Mouse (Mus musculus) megakaryocyte, embryonic 14.5 days (primary cell): ENCODE results near the gene Otor. TPM values are rescaled to one million over a fixed set of nuclear protein-coding genes. Genes with fewer than 3 reads are reported as not detected.

Experiments used
- H3K27me3 ChIP-seq: replicated peaks from 2 replicates; pipeline ENCODE3; 2012; ENCODE audit warnings: inconsistent platforms
- H3K36me3 ChIP-seq: replicated peaks from 2 replicates; pipeline ENCODE3; 2012; ENCODE audit warnings: low read length, inconsistent platforms, mixed read lengths
- H3K4me1 ChIP-seq: 2 replicates; pipeline ENCODE4 v1.6.1; 2012; ENCODE audit warnings: inconsistent platforms
- H3K4me3 ChIP-seq: replicated peaks from 2 replicates; pipeline ENCODE3; 2012; ENCODE audit warnings: moderate library complexity, mild to moderate bottlenecking, inconsistent platforms
- H3K9me3 ChIP-seq: 2 replicates; pipeline ENCODE4 v1.6.1; 2012; ENCODE audit warnings: inconsistent platforms
- FLI1 ChIP-seq: IDR thresholded peaks from 2 replicates; pipeline ENCODE4 v1.6.1; 2012; ENCODE audit warnings: low read length, inconsistent platforms, mixed read lengths
- GATA1 ChIP-seq: IDR thresholded peaks from 3 replicates; pipeline ENCODE4 v1.6.1; 2012; ENCODE audit warnings: mixed read lengths, low read length, inconsistent platforms, borderline replicate concordance
- polyA plus RNA-seq: library from polyadenylated mRNA; stranded (reverse); fragments of >175 nt; gene quantifications from 2 replicates; pipeline ENCODE4 v1.2.3, GENCODE M21; 2012; ENCODE audit warnings: low replicate concordance; ENCODE audit not compliant: insufficient read depth

The Otor gene
- polyA plus RNA-seq, 1 experiment, result not detected

DNA sequence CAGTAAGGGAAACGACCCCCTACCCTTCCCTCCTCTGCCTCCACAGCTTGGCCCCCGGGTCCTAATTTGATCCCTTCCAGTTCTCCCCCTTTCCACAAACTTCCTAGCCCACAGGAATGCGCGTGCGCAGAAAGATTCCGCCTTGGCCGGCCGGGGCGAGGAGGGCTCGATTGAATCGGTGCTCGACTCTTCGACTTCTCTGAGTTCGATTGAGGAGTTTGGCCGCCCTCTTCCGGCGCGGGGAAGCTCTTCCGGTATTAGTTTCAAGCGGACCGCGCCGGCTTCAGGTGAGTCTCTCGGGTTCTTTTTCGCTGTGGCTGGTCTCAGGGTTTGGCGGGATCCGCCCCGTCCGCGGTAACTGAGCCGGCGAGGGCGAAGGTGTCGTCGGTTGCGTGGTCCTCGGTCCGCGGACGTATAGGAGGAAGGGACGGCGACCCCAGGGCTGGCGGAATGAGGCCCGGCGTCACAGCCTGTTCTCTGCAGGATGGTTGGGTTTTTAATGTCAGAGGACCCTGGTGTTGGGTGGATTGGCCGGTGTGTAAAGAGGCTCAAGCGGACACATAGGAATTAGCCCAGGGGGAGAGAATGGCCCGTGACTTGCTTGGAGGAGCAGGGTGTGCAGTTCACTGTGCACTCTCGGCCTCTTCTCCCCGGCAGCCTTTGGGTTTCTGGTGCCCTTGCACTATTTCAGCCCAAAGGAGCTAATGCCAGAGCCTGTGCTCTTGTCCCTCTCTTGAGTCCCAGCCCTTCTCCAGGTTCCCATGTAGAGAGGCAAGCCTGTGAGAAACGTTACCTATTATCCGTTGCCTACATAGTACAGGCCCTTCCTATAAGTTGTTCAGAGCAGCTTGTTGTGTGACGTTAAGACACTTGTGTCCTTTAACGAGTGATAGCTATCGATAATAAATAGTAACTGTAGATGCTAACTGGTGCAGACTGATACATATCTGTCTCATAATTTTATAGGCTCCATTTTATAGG, 15.2 kb upstream of the Otor start, which contains the start of gene Snrpb2:
Gene Snrpb2, plus strand, starts transcription at position 228 of the 981 bp plus-strand sequence.
- peaks cover 17% of the 10 kb centered on the region for H3K4me1 ChIP-seq
- no peaks in the 10 kb centered on the region for H3K27me3 ChIP-seq
- peaks cover 32% of the 10 kb centered on the region for H3K36me3 ChIP-seq
- no peak for TF ChIP-seq FLI1
- no peaks in the 10 kb centered on the region for H3K9me3 ChIP-seq
- H3K4me3 ChIP-seq, result peak within 1 kb of the TSS; percentile 100

DNA sequence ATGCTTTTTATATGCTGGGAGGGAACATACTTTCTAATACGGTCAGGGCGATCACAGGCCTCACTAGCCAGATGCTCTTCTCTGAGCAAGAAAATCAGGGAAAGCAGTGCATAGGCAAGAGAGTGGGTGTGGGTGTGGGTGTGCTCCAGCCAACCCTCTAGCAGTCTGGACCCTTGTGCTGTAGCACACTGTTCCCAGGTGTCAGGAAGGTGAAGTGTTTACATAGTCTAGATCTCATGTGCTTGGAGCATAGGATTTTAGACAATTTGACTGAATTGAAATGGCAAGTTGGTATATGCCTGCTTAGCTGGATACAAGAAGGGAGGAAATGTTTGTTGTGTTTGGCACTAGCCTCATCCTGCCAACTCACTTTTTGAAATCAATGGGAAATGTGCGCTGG, 12.4 kb upstream of the Otor start:
- H3K9me3 ChIP-seq, result no peaks in the 10 kb centered on the region
- H3K4me1 ChIP-seq, result peaks cover 17% of the 10 kb centered on the region
- no peak overlapping the region for H3K4me3 ChIP-seq
- TF ChIP-seq GATA1 (no peak), FLI1 (no peak)
- peaks cover 58% of the 10 kb centered on the region for H3K36me3 ChIP-seq
- no peaks in the 10 kb centered on the region for H3K27me3 ChIP-seq

DNA sequence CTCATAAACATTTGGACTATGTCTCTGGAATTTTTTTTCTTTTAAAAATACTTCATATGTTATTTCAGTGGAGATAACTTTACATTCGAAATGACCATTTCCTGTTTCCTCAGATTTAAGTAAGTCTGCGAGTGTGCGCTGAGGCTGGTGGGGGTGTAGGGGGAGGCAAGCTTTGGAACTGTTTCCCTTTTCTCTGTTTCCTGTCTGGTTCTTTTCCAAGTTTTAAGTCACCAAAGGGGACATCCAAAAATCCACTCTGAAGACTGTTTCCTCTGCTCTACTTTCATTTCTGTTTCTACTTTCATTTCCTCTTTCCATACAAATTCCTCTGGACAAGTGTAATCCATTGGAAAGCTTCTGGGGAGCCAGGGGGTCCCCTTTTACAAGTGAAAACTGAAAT, 3.4 kb downstream of the Otor start:
- H3K4me3 ChIP-seq, result peak overlapping the region; percentile 83
- TF ChIP-seq FLI1 (no peak), GATA1 (no peak)
- peaks cover 16% of the 10 kb centered on the region for H3K4me1 ChIP-seq
- peaks cover 4% of the 10 kb centered on the region for H3K27me3 ChIP-seq
- no peaks in the 10 kb centered on the region for H3K36me3 ChIP-seq
- H3K9me3 ChIP-seq, result no peaks in the 10 kb centered on the region

DNA sequence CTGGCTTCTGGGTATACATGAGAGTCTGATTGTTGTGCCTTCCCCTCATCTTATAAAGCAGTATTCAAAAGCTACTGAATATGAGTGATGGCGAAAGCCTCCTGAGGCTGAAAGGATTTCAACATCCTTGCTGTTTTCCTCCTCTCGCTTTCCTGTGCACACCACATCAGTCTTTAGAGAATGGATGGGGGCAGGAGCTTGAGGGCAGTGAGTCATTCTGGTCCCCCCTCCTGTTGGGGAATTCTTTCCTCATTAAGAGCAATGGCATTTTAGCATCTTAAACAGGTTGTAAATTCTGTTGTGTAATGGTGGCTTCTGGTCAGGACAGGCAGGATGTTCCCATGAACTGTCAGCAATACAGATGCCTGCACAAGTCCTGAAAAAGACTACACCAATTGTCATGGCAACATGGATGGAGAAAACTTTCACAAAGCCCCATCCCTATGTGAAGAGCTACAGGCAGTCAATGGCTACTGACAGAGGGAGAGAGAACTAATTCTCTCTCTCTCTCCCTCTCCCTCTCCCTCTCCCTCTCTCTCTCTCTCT, 6.7 kb downstream of the Otor start:
- H3K9me3 ChIP-seq, result no peaks in the 10 kb centered on the region
- no peak for TF ChIP-seq FLI1
- no peak for TF ChIP-seq GATA1

DNA sequence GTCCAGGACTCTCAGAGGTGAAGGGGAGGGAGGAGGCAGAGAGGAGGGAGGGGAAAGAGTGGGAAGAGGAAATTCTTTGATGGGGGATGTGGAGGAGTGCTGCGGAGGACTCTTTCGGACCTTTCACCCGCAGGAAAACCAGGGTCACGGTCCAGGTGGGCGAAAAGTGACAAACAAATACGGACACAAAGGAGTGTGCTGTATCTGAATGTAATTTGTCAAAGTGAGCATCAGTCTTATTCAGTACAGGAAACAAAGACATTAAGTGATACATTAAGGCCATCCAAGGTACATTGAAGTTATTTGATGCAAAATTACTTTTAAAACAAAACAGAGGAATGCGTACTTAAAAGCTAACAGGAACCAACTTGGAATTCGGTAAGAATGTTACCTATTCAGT, 11.6 kb downstream of the Otor start:
- no peak for TF ChIP-seq GATA1
- no peak for TF ChIP-seq FLI1
- Histone ChIP-seq H3K4me3 (no peak overlapping the region), H3K36me3 (no peaks in the 10 kb centered on the region), H3K4me1 (peaks cover 5% of the 10 kb centered on the region; the same call in 1 of the 2 replicates), H3K27me3 (peaks cover 2% of the 10 kb centered on the region), H3K9me3 (no peaks in the 10 kb centered on the region)

More for the DNA sequence above, 6.7 kb downstream of the Otor start:
- Histone ChIP-seq H3K36me3 (no peaks in the 10 kb centered on the region), H3K4me3 (no peak overlapping the region), H3K4me1 (peaks cover 16% of the 10 kb centered on the region), H3K27me3 (peaks cover 4% of the 10 kb centered on the region)

DNA sequence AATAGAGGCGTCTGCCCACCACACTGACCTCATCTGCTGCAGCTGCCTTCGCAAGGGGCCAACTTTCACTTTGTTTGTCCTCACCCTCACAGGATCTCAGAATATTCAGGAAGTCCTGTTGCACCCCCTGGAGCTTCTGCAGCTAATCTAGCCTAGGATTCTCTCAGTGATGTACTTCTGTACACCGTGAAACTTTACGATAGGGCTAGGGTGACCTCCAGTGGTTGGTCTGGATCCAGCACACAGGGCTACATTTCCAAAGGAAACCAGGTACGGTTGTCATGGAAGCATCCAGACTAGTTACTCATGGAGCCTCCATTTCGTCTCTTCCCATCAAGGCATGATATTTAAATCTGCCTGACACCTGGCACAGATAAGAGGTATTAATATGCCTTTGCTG, 15.5 kb downstream of the Otor start:
- H3K4me3 ChIP-seq, result peak overlapping the region; percentile 86

DNA sequence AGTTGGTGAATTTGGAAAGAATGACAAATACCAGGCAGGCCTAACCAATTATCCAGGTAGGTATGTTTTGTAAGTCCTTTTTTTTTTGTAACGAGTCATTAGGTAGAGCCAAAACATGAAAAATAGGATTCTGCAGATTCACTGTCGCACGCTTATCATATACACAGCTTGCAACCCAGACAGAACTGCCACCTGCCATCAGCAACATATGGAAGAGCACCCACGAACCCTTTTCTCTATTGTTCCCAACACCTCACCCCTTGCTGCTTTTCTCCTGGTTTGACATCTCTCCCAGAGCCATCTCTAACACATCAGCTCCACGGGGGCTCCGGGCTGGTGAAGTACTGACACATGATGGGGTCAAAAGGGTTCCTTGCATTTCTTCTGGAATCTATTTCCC, 16.5 kb downstream of the Otor start:
- Histone ChIP-seq H3K4me1 (peaks cover 5% of the 10 kb centered on the region; the same call in 1 of the 2 replicates), H3K27me3 (no peaks in the 10 kb centered on the region), H3K4me3 (no peak overlapping the region), H3K9me3 (no peaks in the 10 kb centered on the region), H3K36me3 (no peaks in the 10 kb centered on the region)
- TF ChIP-seq FLI1 (no peak), GATA1 (no peak)

More for the DNA sequence above, 15.5 kb downstream of the Otor start:
- Histone ChIP-seq H3K4me1 (peaks cover 5% of the 10 kb centered on the region; the same call in 1 of the 2 replicates), H3K9me3 (no peaks in the 10 kb centered on the region), H3K27me3 (no peaks in the 10 kb centered on the region), H3K36me3 (no peaks in the 10 kb centered on the region)
- no peak for TF ChIP-seq FLI1
- TF ChIP-seq GATA1, result no peak

DNA sequence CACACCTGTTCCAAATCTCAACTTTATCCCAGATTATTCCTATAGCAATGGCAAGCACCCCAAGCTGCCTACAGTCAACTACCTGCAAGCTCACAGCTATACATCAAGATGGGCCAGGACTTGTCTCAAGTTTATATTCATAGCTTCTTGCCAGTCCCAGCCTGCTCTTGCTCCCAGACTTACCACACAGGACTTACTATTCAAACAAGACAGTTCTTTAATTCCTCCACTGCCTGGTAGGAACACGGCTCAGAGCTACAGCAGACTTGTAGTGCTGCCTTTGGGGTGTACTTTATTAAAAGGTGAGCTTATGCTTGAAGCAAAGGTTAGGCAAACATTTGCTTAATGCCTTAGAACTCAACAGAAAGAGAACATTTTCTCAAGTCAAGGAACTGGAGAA, 18.9 kb downstream of the Otor start:
- H3K9me3 ChIP-seq, result no peaks in the 10 kb centered on the region
- peaks cover 5% of the 10 kb centered on the region; the same call in 1 of the 2 replicates for H3K4me1 ChIP-seq
- no peaks in the 10 kb centered on the region for H3K27me3 ChIP-seq
- no peak overlapping the region for H3K4me3 ChIP-seq
- no peak for TF ChIP-seq GATA1
- no peak for TF ChIP-seq FLI1
- H3K36me3 ChIP-seq, result no peaks in the 10 kb centered on the region

DNA sequence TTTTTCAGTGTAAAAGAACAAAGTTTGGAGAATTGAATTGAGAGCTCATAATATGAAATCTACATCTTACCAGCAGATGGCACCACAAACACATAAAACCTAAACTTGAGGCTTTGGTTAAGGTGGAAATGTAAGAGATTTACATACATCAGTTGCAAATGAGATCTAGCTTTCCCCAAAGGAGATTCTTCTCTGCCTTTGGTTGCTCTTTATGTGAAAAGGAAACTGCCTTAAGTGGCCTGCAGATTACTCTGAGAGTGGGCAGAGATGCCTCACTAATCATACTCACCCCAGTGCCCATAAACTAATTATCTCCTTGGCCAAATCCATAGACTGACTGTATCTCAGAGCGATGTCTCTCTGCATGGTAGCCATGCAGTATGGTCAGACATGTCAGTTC, 35.6 kb downstream of the Otor start:
- no peak overlapping the region for H3K4me3 ChIP-seq
- H3K4me1 ChIP-seq, result peaks cover 18% of the 10 kb centered on the region; the same call in 1 of the 2 replicates
- no peaks in the 10 kb centered on the region for H3K9me3 ChIP-seq
- no peaks in the 10 kb centered on the region for H3K36me3 ChIP-seq
- H3K27me3 ChIP-seq, result no peaks in the 10 kb centered on the region
- TF ChIP-seq FLI1, result no peak

DNA sequence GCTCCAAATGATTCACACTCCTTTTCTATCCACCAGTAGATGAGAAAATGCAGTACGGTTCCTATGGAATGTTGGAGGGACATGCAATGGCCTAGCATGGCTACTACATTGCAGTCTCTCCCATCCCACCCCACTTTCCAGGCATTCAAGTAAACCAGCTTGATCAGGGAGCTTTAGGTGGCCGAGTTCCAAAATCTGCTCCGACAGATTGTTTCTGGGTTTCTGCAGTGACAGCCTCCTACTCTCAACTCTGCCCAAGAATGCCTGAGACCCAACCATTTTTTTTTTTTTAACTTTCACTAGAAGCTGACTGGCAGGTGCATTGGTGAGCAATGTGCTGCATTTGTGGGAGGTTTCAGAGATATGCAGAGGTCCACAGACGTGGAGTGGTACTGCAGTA, 36.4 kb downstream of the Otor start:
- peaks cover 18% of the 10 kb centered on the region; the same call in 1 of the 2 replicates for H3K4me1 ChIP-seq
- TF ChIP-seq FLI1, result no peak
- TF ChIP-seq GATA1, result no peak
- no peak overlapping the region for H3K4me3 ChIP-seq
- no peaks in the 10 kb centered on the region for H3K9me3 ChIP-seq
- H3K27me3 ChIP-seq, result no peaks in the 10 kb centered on the region
- no peaks in the 10 kb centered on the region for H3K36me3 ChIP-seq
